Mouse (Mus musculus) adipocyte (in vitro differentiated cells): ENCODE data around the gene Slc15a4.

Source experiments
- DNase-seq: peaks from one replicate; pipeline ENCODE4 v3.0.0-alpha.2; 2016; ENCODE audit warnings: low spot score

Gene Slc15a4

DNA sequence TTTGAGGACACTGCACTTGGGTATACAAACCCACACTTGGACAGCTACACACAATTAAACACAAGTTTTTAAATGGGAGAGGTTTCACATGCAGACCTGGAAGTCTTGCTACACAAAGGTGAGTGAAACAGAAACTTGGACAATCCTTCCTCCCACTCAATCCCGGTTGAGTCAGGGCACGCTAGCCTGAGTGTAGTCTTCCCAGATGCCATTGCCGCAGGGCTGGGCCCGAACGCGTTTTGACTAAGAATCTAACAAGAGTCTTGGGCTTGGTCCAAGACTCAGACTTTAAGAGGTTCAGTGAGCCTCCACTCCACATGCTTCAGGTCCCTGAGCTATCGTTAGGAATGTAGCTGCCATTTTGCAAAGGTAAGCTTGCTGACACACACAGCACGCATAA lies 12.3 kb downstream of the Slc15a4 start:
- DNase-seq, result no peak

- no peak for DNase-seq
Observed at GRCm38 (mm10) chr5:127618834-127619233, 13.9 kb downstream of the Slc15a4 start.

GRCm38 (mm10) chr5:127616884-127617635 lies 15.6 kb downstream of the Slc15a4 start:
- peak; percentile 98 for DNase-seq

GRCm38 (mm10) chr5:127616151-127616550 lies 16.5 kb downstream of the Slc15a4 start:
- no peak for DNase-seq

GRCm38 (mm10) chr5:127615459-127615858 lies 17.2 kb downstream of the Slc15a4 start:
- no peak for DNase-seq

DNA sequence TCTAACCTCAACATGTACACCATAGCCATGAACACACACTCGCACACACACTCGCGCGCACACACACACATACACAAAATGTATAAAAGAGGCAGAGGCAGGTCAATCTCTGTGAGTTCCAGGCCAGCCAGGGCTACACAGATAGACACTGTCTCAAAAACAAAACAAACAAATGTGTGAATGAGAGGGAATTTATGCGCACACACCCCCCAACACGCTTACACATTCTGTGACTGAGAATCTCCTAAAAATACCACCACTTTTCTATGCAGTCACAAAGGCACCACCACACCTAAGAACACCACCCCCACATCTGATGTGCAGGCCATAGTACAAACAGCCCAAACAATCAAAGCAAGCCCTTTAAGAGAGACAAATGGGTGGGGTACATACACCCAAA lies 20.3 kb downstream of the Slc15a4 start:
- no peak for DNase-seq

GRCm38 (mm10) chr5:127611881-127612280 lies 20.8 kb downstream of the Slc15a4 start:
- no peak for DNase-seq

DNA sequence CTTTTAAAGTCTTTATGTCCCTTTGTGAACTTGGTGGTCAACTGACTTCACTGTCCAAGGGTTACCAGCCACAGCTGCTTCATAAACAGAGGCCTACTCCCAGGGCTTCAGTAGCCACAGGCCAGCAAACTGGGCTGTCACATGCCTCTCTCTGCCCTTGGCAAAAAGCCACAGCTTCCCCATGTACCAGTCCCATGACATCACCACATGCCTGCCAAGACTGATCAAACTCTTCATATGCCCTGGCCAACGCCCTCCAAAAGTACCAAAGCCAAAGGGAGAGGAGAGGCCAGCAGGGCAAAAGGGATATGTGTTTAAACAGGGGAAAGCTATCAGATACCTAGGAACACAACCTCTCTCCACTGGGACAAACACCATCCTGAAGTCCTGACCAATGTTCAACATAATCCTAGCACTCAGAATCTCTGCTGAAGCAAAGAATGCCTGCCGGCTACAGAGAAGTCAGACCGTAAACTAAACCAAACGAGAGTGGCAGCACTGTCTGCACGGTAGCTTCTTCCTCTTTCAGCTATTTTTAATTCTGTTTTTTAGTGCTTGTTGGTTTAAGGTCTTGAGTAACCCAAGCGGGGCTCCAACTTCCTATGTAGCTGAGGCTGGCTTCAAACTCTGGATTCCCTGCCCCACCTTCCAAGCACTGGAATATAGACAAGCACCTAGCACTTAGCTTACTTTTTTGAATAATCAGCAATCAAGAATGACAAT lies 21.7 kb downstream of the Slc15a4 start:
- DNase-seq, result peak; percentile 98

DNA sequence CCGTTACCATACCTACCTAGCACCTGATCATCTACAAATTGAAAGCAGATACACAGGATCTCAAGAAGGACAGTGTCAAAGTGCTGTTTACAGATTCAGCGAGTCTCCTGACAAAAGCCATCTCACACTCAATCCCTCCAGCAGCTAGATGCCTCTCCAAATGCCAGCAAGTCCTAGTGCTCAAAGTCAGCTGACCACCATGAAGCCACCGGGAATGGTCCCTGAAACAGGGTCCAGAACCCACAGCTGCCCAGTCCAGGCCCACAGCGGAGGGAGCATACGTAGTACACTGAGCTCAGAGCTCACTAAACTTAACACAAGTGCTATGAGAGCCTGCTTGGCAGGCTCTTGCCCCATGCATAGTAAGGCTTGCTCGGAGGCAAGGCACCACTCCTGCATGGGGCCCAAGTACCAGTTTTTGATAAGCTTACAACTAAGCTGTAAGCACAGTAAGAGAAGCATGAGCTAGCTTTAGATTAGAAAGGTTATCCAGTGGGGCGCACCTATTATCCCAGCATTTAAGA lies 23.4 kb downstream of the Slc15a4 start:
- no peak for DNase-seq

DNA sequence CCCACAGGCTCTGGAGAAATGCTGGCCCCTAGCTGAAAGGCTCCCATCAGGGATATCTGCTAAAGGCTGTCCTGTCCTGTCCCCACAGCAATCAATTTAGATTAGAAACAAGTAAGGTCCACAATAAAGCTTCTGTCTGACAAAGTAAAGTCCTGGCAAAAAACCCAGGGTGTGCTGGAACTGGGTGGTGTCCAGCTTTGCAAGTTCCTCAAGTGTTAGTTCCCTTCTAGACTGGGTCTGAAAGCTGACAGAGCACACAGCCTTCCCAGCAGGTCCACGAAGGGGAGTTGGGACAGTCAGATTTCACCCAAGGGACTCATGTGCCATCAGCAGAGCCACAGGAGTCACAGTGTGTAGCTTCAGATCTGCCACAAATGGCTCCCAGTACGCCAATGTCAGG lies 25.2 kb downstream of the Slc15a4 start:
- no peak for DNase-seq

DNA sequence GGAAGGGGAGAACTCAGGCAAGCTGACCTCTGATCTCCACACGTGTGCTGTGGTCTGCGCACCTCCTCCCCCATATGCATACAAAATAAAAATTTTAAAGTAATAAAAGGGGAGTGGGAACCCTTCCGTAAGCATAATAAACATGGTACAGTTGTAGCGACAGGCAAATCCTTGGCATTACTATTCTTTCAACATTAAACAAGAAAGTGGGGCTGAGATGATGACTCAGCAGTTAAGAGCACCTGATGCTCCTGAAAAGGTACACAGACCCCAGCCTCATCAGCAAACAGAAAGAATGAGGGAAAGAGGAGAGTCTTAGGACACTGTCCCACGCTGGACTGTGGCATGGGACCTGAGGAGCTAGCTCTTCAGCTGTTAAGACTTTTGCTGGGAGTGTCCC lies 29.7 kb downstream of the Slc15a4 start:
- DNase-seq, result no peak

- DNase-seq, result no peak
Observed at GRCm38 (mm10) chr5:127596862-127597261, 35.8 kb downstream of the Slc15a4 start.

- no peak for DNase-seq
Observed at GRCm38 (mm10) chr5:127595676-127596075, 37.0 kb downstream of the Slc15a4 start.

DNA sequence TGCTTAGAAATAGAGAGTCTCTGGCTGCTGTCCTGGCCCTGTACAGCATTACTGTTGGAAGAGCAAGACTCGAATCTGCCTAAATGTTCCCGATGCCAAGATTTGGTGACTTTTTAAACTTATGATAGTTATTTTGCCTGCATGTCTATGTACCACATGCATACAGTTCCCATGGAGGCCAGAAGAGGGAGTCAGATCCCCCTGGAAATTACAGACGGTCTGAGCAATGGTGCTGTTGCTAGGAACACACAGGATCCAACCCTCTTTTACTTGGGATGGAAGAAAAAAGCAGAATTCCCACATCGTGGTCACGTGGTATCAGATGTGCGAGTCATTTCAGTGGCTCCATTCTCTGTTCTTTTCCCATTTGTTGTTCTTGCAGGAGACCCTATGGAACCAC lies 39.8 kb downstream of the Slc15a4 start:
- DNase-seq, result peak; percentile 39

- no peak for DNase-seq
Observed at GRCm38 (mm10) chr5:127592406-127592805, 40.3 kb downstream of the Slc15a4 start.

GRCm38 (mm10) chr5:127587854-127588253 lies 44.8 kb downstream of the Slc15a4 start:
- DNase-seq, result no peak

DNA sequence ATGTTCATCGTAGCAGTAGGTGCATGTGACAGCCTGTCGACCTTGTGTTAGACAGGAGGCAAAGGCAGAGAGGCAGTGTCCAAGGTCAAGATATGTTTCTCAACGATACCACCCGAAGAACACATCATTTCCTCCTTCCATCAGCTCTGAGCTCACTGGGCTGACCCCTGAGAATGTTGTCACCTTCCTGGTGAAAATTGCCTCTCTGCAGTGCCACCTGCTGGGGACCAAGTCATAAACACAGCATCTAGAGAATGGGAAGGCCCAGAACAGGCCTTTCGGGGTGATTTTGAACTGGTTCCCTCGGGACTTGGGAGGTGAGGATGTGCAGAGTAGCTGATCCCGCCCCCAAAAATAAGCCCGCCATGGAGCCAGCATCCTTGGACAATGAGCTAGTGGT lies 49.0 kb downstream of the Slc15a4 start:
- DNase-seq, result no peak

DNA sequence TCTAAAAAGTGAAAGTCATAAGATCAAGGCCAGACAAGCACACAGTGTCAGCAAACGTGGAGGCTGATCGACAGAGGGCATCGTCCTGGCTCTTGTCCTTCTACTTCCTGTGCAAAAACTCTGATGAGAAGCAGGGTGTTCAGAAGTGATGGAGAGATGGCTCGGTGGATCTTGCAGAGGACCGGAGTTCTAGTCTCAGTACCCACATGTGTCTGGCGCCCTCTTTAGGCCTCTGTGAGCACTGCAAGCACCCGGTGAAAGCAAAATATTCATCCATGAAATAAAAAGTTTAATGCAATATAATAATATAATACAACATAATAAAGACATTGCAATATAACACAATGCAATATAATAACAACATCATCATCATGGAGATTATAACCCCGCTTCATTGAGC lies 55.3 kb downstream of the Slc15a4 start:
- no peak for DNase-seq

- DNase-seq, result no peak
Observed at GRCm38 (mm10) chr5:127567165-127567741, 65.4 kb downstream of the Slc15a4 start.

GRCm38 (mm10) chr5:127561086-127561485 lies 71.6 kb downstream of the Slc15a4 start:
- DNase-seq, result peak; percentile 18

- DNase-seq, result no peak
Observed at GRCm38 (mm10) chr5:127548136-127548535, 84.6 kb downstream of the Slc15a4 start.

- no peak for DNase-seq
Observed at GRCm38 (mm10) chr5:127546585-127546991, 86.1 kb downstream of the Slc15a4 start.
